Mouse (Mus musculus) intestine, embryonic 15.5 days (tissue): ENCODE measurements at regions not wholly inside any gene's neighbourhood (a gene's known extent, or its start where the extent isn't known, plus 50 kb on each side); places are given as distances from the start of the nearest gene placed in this dataset.

Source experiments
- ATAC-seq: fragments of 200-750 bp; cut with Nextera tagmentation; 2 replicates; pipeline ENCODE4 v1.8.0; 2017; ENCODE audit warnings: moderate TSS enrichment, moderate library complexity
- H3K27ac ChIP-seq: fragments of 300-500 bp; sonication (generic); 2 replicates; pipeline ENCODE4 v1.5.1; 2015; ENCODE audit warnings: mild to moderate bottlenecking, inconsistent platforms
- H3K27me3 ChIP-seq: fragments of 300-500 bp; sonication (generic); replicated peaks from 2 replicates; pipeline ENCODE4 v1.6.1; 2015; ENCODE audit warnings: inconsistent platforms
- H3K36me3 ChIP-seq: fragments of 300-500 bp; sonication (generic); 2 replicates; pipeline ENCODE4 v1.6.1; 2015; ENCODE audit warnings: inconsistent platforms
- H3K4me1 ChIP-seq: fragments of 300-500 bp; sonication (generic); replicated peaks from 2 replicates; pipeline ENCODE4 v1.6.1; 2015; ENCODE audit warnings: inconsistent platforms
- H3K4me2 ChIP-seq: fragments of 300-500 bp; sonication (generic); replicated peaks from 2 replicates; pipeline ENCODE4 v1.6.1; 2015; ENCODE audit warnings: mild to moderate bottlenecking, inconsistent platforms
- H3K4me3 ChIP-seq: fragments of 300-500 bp; sonication (generic); replicated peaks from 2 replicates; pipeline ENCODE4 v1.5.1; 2015; ENCODE audit warnings: inconsistent platforms
- H3K9ac ChIP-seq: fragments of 300-500 bp; sonication (generic); 2 replicates; pipeline ENCODE4 v1.6.1; 2015; ENCODE audit warnings: inconsistent platforms
- H3K9me3 ChIP-seq: fragments of 300-500 bp; sonication (generic); 2 replicates; pipeline ENCODE4 v1.6.1; 2016; ENCODE audit warnings: inconsistent platforms
- WGBS: fragments of 180-500 bp; shearing (Covaris S2); methylation state at CpG from one replicate; pipeline ENCODE4 v1.1.7; 2015; 5-methylcytosine and 5-hydroxymethylcytosine counted together

GRCm38 (mm10) chr15:86566111-86566510 lies 351.9 kb downstream of the Tbc1d22a start:
- Histone ChIP-seq H3K4me3 (no peak overlapping the region), H3K4me2 (no peak overlapping the region), H3K27me3 (no peaks in the 10 kb centered on the region), H3K9me3 (no peaks in the 10 kb centered on the region), H3K36me3 (no peaks in the 10 kb centered on the region), H3K27ac (no peak overlapping the region), H3K4me1 (no peaks in the 10 kb centered on the region), H3K9ac (no peak overlapping the region)
- ATAC-seq = no peak
- WGBS = 73% methylated on average over 3 of the region's 3 CpGs

- no peaks in the 10 kb centered on the region for H3K36me3 ChIP-seq
- WGBS = 74% methylated on average over 5 of the region's 5 CpGs
- no peaks in the 10 kb centered on the region for H3K27me3 ChIP-seq
- no peak overlapping the region for H3K4me2 ChIP-seq
- no peaks in the 10 kb centered on the region for H3K4me1 ChIP-seq
- H3K4me3 ChIP-seq = no peak overlapping the region
- no peak overlapping the region for H3K27ac ChIP-seq
- H3K9me3 ChIP-seq = no peaks in the 10 kb centered on the region
- H3K9ac ChIP-seq = no peak overlapping the region
- ATAC-seq = no peak
Measured at GRCm38 (mm10) chr15:86574311-86574710, 360.1 kb downstream of the Tbc1d22a start.

- 35% methylated on average over 5 of the region's 5 CpGs for WGBS
- Histone ChIP-seq H3K9ac (no peak overlapping the region), H3K9me3 (no peaks in the 10 kb centered on the region), H3K27ac (no peak overlapping the region), H3K4me2 (no peak overlapping the region), H3K27me3 (no peaks in the 10 kb centered on the region), H3K4me3 (no peak overlapping the region), H3K36me3 (no peaks in the 10 kb centered on the region), H3K4me1 (no peaks in the 10 kb centered on the region)
- no peak for ATAC-seq
Measured at GRCm38 (mm10) chr15:86576666-86577065, 362.4 kb downstream of the Tbc1d22a start.

- 89% methylated on average over 16 of the region's 16 CpGs for WGBS
- Histone ChIP-seq H3K9me3 (no peaks in the 10 kb centered on the region), H3K4me2 (no peak overlapping the region), H3K4me3 (no peak overlapping the region), H3K27me3 (no peaks in the 10 kb centered on the region), H3K4me1 (no peaks in the 10 kb centered on the region), H3K9ac (no peak overlapping the region), H3K36me3 (no peaks in the 10 kb centered on the region), H3K27ac (no peak overlapping the region)
- ATAC-seq = no peak
Measured at GRCm38 (mm10) chr15:86578689-86579088, 364.4 kb downstream of the Tbc1d22a start.

GRCm38 (mm10) chr15:86582240-86583090 lies 368.2 kb downstream of the Tbc1d22a start:
- H3K4me3 ChIP-seq = no peak overlapping the region
- no peaks in the 10 kb centered on the region for H3K9me3 ChIP-seq
- H3K4me1 ChIP-seq = no peaks in the 10 kb centered on the region
- 70% methylated on average over 7 of the region's 7 CpGs for WGBS
- H3K27ac ChIP-seq = no peak overlapping the region
- H3K9ac ChIP-seq = no peak overlapping the region
- no peaks in the 10 kb centered on the region for H3K27me3 ChIP-seq
- H3K36me3 ChIP-seq = no peaks in the 10 kb centered on the region
- no peak overlapping the region for H3K4me2 ChIP-seq
- no peak for ATAC-seq

GRCm38 (mm10) chr15:86585716-86586115 lies 371.5 kb downstream of the Tbc1d22a start:
- Histone ChIP-seq H3K4me2 (no peak overlapping the region), H3K9me3 (no peaks in the 10 kb centered on the region), H3K36me3 (no peaks in the 10 kb centered on the region), H3K4me3 (no peak overlapping the region), H3K27ac (no peak overlapping the region), H3K9ac (no peak overlapping the region), H3K4me1 (no peaks in the 10 kb centered on the region), H3K27me3 (no peaks in the 10 kb centered on the region)
- 78% methylated on average over 4 of the region's 4 CpGs for WGBS
- ATAC-seq = no peak

GRCm38 (mm10) chr15:86587209-86587608 lies 372.9 kb downstream of the Tbc1d22a start:
- Histone ChIP-seq H3K9me3 (no peaks in the 10 kb centered on the region), H3K4me3 (no peak overlapping the region), H3K4me2 (no peak overlapping the region), H3K27ac (no peak overlapping the region), H3K27me3 (no peaks in the 10 kb centered on the region), H3K4me1 (no peaks in the 10 kb centered on the region), H3K9ac (no peak overlapping the region), H3K36me3 (no peaks in the 10 kb centered on the region)
- no peak for ATAC-seq
- 75% methylated on average over 6 of the region's 6 CpGs for WGBS

- no peak overlapping the region for H3K4me2 ChIP-seq
- H3K4me1 ChIP-seq = no peaks in the 10 kb centered on the region
- no peak overlapping the region for H3K27ac ChIP-seq
- ATAC-seq = no peak
- 74% methylated on average over 7 of the region's 7 CpGs for WGBS
- H3K36me3 ChIP-seq = no peaks in the 10 kb centered on the region
- no peaks in the 10 kb centered on the region for H3K27me3 ChIP-seq
- H3K9ac ChIP-seq = no peak overlapping the region
- H3K9me3 ChIP-seq = no peaks in the 10 kb centered on the region
- H3K4me3 ChIP-seq = no peak overlapping the region
Measured at GRCm38 (mm10) chr15:86590033-86590432, 375.8 kb downstream of the Tbc1d22a start.

GRCm38 (mm10) chr15:86590896-86591295 lies 376.6 kb downstream of the Tbc1d22a start:
- Histone ChIP-seq H3K4me2 (no peak overlapping the region), H3K9me3 (no peaks in the 10 kb centered on the region), H3K9ac (no peak overlapping the region), H3K4me1 (no peaks in the 10 kb centered on the region), H3K4me3 (no peak overlapping the region), H3K27ac (no peak overlapping the region), H3K27me3 (no peaks in the 10 kb centered on the region), H3K36me3 (no peaks in the 10 kb centered on the region)
- no peak for ATAC-seq
- WGBS = 68% methylated on average over 5 of the region's 5 CpGs

GRCm38 (mm10) chr15:86593404-86593803 lies 379.1 kb downstream of the Tbc1d22a start:
- no peak overlapping the region for H3K4me3 ChIP-seq
- no peaks in the 10 kb centered on the region for H3K27me3 ChIP-seq
- no peaks in the 10 kb centered on the region for H3K36me3 ChIP-seq
- H3K27ac ChIP-seq = no peak overlapping the region
- H3K4me2 ChIP-seq = no peak overlapping the region
- H3K9me3 ChIP-seq = no peaks in the 10 kb centered on the region
- H3K4me1 ChIP-seq = no peaks in the 10 kb centered on the region
- no peak overlapping the region for H3K9ac ChIP-seq
- WGBS = 46% methylated on average over 6 of the region's 6 CpGs
- ATAC-seq = no peak

GRCm38 (mm10) chr15:86606411-86606810 lies 392.2 kb downstream of the Tbc1d22a start:
- ATAC-seq = no peak
- Histone ChIP-seq H3K4me3 (no peak overlapping the region), H3K4me1 (no peaks in the 10 kb centered on the region), H3K36me3 (no peaks in the 10 kb centered on the region), H3K27ac (no peak overlapping the region), H3K9me3 (no peaks in the 10 kb centered on the region), H3K4me2 (no peak overlapping the region), H3K27me3 (no peaks in the 10 kb centered on the region), H3K9ac (no peak overlapping the region)

GRCm38 (mm10) chr15:86609692-86610091 lies 395.4 kb downstream of the Tbc1d22a start:
- no peaks in the 10 kb centered on the region for H3K27me3 ChIP-seq
- H3K27ac ChIP-seq = no peak overlapping the region
- no peaks in the 10 kb centered on the region for H3K9me3 ChIP-seq
- no peak overlapping the region for H3K4me2 ChIP-seq
- H3K9ac ChIP-seq = no peak overlapping the region
- H3K4me1 ChIP-seq = no peaks in the 10 kb centered on the region
- ATAC-seq = no peak
- H3K4me3 ChIP-seq = no peak overlapping the region
- H3K36me3 ChIP-seq = no peaks in the 10 kb centered on the region
- WGBS = 81% methylated on average over 6 of the region's 6 CpGs

- 45% methylated on average over 5 of the region's 5 CpGs for WGBS
- H3K36me3 ChIP-seq = no peaks in the 10 kb centered on the region
- no peak overlapping the region for H3K4me3 ChIP-seq
- no peak for ATAC-seq
- H3K4me2 ChIP-seq = no peak overlapping the region
- no peaks in the 10 kb centered on the region for H3K4me1 ChIP-seq
- no peaks in the 10 kb centered on the region for H3K9me3 ChIP-seq
- no peak overlapping the region for H3K9ac ChIP-seq
- H3K27me3 ChIP-seq = no peaks in the 10 kb centered on the region
- H3K27ac ChIP-seq = no peak overlapping the region
Measured at GRCm38 (mm10) chr15:86631376-86631775, 417.1 kb downstream of the Tbc1d22a start.
